Mouse (Mus musculus) gastrocnemius, adult 2 months (tissue): Measurements from ENCODE around the gene Arhgef2. TPM values are rescaled to one million over a fixed set of nuclear protein-coding genes. Genes with fewer than 3 reads are reported as not detected.

Experiments used
- DNase-seq: peaks from one replicate; pipeline ENCODE4 v3.0.0; 2022
- H3K27ac ChIP-seq: fragments of 200-600 bp; 2 replicates; pipeline ENCODE4 v1.8.1; 2022; ENCODE audit warnings: mild to moderate bottlenecking
- H3K4me3 ChIP-seq: fragments of 200-600 bp; 2 replicates; pipeline ENCODE4 v1.8.1; 2022; ENCODE audit warnings: mild to moderate bottlenecking, moderate library complexity
- CTCF ChIP-seq: fragments of 200-600 bp; IDR thresholded peaks from 2 replicates; pipeline ENCODE4 v1.8.1; 2022; ENCODE audit warnings: antibody characterized with exemption, mild to moderate bottlenecking, moderate library complexity
- intact Hi-C: fragments of 180-260 bp; cut with DNase I; formaldehyde crosslinking; loops from one replicate; pipeline ENCODE4 v1.15.1; 2025
- total RNA-seq, 2 experiments: library from RNA; stranded (reverse); gene quantifications; 2 replicates each; pipeline ENCODE4 v1.2.3; 2021

Gene Arhgef2
- total RNA-seq, 2 experiments from 2014 or later: 22.4 to 24.7 TPM

GRCm38 (mm10) chr3:88625531-88625930 lies 19.8 kb downstream of the Arhgef2 start:
- no peak for TF ChIP-seq CTCF
- intact Hi-C loops: no loop called here
- Histone ChIP-seq H3K27ac (peak overlapping the region; percentile 95), H3K4me3 (peak overlapping the region; percentile 89)
- no peak for DNase-seq

DNA sequence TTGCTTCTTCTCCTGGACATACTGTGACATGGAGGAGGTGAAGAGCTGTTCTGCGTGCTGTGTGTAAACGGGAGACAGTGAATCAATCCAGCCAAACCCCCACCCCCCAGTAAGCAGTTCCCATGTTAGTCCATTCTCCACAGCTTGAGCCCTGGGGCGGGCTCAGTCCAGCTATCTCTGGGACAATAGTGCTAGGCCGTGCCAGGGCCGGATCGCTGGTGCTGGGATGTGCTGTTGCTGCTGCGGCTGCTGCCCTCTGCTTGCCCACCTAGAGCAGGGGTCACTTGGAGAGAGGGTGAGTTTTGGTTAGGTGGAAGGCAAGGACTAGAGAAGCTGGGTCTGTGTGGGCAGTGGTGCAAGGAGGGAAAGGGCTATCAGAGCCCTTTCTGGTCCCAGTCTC lies 20.6 kb downstream of the Arhgef2 start:
- intact Hi-C loops: no loop called here
- peak overlapping the region; percentile 95 for H3K27ac ChIP-seq
- no peak for DNase-seq
- peak overlapping the region; percentile 89 for H3K4me3 ChIP-seq
- no peak for TF ChIP-seq CTCF

- TF ChIP-seq CTCF: no peak
- H3K27ac ChIP-seq: peak overlapping the region; percentile 95
- DNase-seq: no peak
- intact Hi-C loops: no loop called here
- H3K4me3 ChIP-seq: peak overlapping the region; percentile 20
These were observed 21.3 kb downstream of the Arhgef2 start for GRCm38 (mm10) chr3:88627114-88627513.

DNA sequence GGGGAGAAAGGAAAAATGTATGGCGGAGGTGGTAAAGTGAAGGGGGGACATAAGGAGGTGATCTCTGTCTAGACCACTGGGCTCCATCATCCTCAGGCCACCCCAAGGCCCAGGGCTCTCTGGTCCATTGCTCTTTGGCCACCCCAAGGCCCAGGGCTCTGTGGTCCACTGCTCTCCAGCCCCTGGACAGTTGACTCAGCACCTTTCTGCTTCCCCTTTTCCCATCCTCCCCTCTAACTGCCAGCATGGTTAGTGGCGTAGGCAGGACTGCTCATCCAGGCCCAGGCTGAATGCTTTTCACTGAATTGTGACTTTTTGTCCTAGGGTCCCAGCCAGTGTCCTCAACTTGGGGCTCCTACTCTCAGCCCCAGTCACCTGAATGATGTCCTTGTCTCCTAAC lies 21.8 kb downstream of the Arhgef2 start:
- H3K4me3 ChIP-seq: no peak overlapping the region; the same call in 1 of the 2 replicates
- DNase-seq: no peak
- H3K27ac ChIP-seq: peak overlapping the region; percentile 95
- TF ChIP-seq CTCF: no peak
- intact Hi-C loops: no loop called here

GRCm38 (mm10) chr3:88628766-88629165 lies 23.0 kb downstream of the Arhgef2 start:
- no peak for TF ChIP-seq CTCF
- DNase-seq: no peak
- intact Hi-C loops: no loop called here
- H3K4me3 ChIP-seq: peak overlapping the region; percentile 9
- H3K27ac ChIP-seq: peak overlapping the region; percentile 95

GRCm38 (mm10) chr3:88629244-88629643 lies 23.5 kb downstream of the Arhgef2 start:
- TF ChIP-seq CTCF: no peak
- Histone ChIP-seq H3K27ac (peak overlapping the region; percentile 72), H3K4me3 (peak overlapping the region; percentile 34)
- intact Hi-C loops: no loop called here
- no peak for DNase-seq

DNA sequence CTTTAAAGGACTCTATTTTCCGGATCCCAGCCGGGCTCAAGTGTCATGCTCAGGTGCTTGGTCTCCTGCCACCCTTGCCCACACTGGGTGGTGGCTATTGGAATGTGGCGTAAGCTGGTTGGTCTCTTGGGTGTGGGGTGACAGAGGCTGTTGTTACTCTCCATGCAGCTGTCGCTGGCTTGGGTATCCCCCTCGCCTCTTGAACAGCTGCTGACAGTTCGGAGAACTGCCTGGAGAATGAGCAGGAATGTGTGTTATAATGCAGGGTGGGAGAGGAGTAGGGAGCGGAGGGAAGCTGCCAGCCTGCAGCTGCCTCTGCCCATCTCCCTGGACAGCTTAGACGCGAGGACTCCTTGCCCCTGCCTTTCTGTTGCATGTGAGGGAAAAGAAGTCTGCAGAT lies 24.3 kb downstream of the Arhgef2 start:
- intact Hi-C loops: loop anchor here (5.0 kb wide), 1 partner anchor 38 kb away; no protein-coding TSS in a partner anchor
- Histone ChIP-seq H3K27ac (peak overlapping the region; percentile 72), H3K4me3 (peak overlapping the region; percentile 34)
- no peak for TF ChIP-seq CTCF
- DNase-seq: no peak

DNA sequence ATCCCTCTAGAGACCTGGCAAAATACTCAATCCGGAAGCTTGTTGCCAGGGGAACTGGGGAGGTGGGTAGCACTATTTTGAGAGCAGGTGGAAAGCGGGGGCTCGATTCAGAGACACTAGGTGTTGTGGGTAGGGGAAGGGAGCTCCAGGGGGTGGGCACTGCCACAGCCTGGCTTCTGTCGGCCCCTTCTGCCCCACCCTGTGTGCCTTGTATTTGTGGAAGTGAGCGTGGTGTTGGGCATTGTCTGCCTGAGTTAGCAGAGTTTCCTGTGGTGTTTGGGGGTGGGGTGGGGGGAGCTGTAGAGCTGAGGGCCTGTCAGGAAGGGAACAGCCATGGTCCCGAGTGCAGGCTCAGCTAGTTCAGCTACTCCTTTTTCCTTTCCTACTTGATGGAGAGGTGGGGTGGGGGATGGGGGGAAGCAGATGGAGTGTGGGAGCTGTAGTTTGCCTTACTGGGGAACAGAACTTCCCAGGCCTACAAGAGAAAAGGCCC lies 25.1 kb downstream of the Arhgef2 start:
- peak; percentile 51 for DNase-seq
- no peak for TF ChIP-seq CTCF
- H3K27ac ChIP-seq: peak overlapping the region; percentile 72
- intact Hi-C loops: loop anchor here (5.0 kb wide), 1 partner anchor 39 kb away; no protein-coding TSS in a partner anchor
- peak overlapping the region; percentile 34 for H3K4me3 ChIP-seq

- H3K4me3 ChIP-seq: peak overlapping the region; percentile 14; the same call in 1 of the 2 replicates
- peak overlapping the region; percentile 72 for H3K27ac ChIP-seq
- peak; percentile 79 for TF ChIP-seq CTCF
- intact Hi-C loops: loop anchor here (2.0 to 5.0 kb wide), 2 partner anchors 25 to 40 kb away; no protein-coding TSS in a partner anchor
- DNase-seq: peak; percentile 64
These were observed 26.3 kb downstream of the Arhgef2 start for GRCm38 (mm10) chr3:88631921-88632587.

GRCm38 (mm10) chr3:88633056-88633455 lies 27.3 kb downstream of the Arhgef2 start:
- 0 out of 2 replicates have a peak overlapping the region, but pooled peaks have one; percentile 72 for H3K27ac ChIP-seq
- peak; percentile 12 for DNase-seq
- TF ChIP-seq CTCF: no peak
- intact Hi-C loops: loop anchor here (2.0 to 5.0 kb wide), 2 partner anchors 26 to 41 kb away; no protein-coding TSS in a partner anchor
- no peak overlapping the region for H3K4me3 ChIP-seq

- no peak for DNase-seq
- no peak for TF ChIP-seq CTCF
- Histone ChIP-seq H3K4me3 (no peak overlapping the region), H3K27ac (peak overlapping the region; percentile 53)
- intact Hi-C loops: no loop called here
These were observed 29.9 kb downstream of the Arhgef2 start for GRCm38 (mm10) chr3:88635506-88636275.

DNA sequence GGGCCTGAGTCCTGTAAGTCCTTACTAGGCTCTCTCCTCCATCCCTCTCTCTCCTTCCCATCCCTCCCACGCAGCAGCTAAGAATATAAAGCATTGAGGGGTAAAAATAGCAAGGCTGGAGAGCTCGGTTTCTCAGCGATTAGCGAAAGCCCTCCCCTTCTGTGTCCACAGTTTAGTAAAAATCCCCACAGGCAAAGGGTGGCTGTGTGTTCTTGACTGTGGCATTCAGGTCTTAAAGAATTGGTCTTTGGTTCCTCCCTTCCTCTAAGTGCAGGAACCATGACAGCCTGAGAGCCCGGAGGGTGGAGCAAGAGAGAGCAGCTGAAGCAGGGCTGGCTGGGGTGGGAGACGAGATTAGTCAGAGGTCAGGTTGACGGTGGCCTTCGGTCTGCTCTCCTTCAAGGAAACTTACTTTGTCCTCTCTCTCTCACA lies 30.8 kb downstream of the Arhgef2 start:
- no peak for DNase-seq
- intact Hi-C loops: no loop called here
- TF ChIP-seq CTCF: no peak
- peak overlapping the region; percentile 53; the same call in 1 of the 2 replicates for H3K27ac ChIP-seq
- no peak overlapping the region for H3K4me3 ChIP-seq

GRCm38 (mm10) chr3:88637134-88637533 lies 31.4 kb downstream of the Arhgef2 start:
- TF ChIP-seq CTCF: peak; percentile 22; the same call in 1 of the 2 replicates
- Histone ChIP-seq H3K4me3 (no peak overlapping the region), H3K27ac (peak overlapping the region; percentile 53; the same call in 1 of the 2 replicates)
- intact Hi-C loops: no loop called here
- no peak for DNase-seq
